Mouse (Mus musculus): ENCODE data around the gene Dpf1. TPM values are rescaled to one million over a fixed set of nuclear protein-coding genes. Genes with fewer than 3 reads are reported as not detected.

The Dpf1 gene
- 0.29 TPM for polyA plus RNA-seq (2014; fragmentation: Illumina TruSeq; extraction: RNeasy Lipid Tissue Mini Kit (QIAGEN cat#74804))

GRCm38 (mm10) chr7:29303738-29304462, at the start of gene Dpf1:
Gene Dpf1 (plus strand): TSS chr7:29303951.

GRCm38 (mm10) chr7:29281201-29282073, 22.3 kb upstream of the Dpf1 start, which contains the start of gene Spint2:
Gene Spint2 (minus strand): TSS chr7:29281912.

GRCm38 (mm10) chr7:29288942-29289638, 14.7 kb upstream of the Dpf1 start, which contains the start of gene Ppp1r14a:
Gene Ppp1r14a (plus strand): TSS chr7:29289308.

Other genes with a start within 250 kb of the Dpf1 start
- gene Ryr1, start 178.8 kb upstream of the Dpf1 start, polyA plus RNA-seq (2014; fragmentation: Illumina TruSeq; extraction: RNeasy Lipid Tissue Mini Kit (QIAGEN cat#74804)) = not detected
- 0.74 TPM for gene Rasgrp4, start 169.1 kb upstream of the Dpf1 start, polyA plus RNA-seq (2014; fragmentation: Illumina TruSeq; extraction: RNeasy Lipid Tissue Mini Kit (QIAGEN cat#74804))
- 0.71 TPM for gene Fam98c, start 147.7 kb upstream of the Dpf1 start, polyA plus RNA-seq (2014; fragmentation: Illumina TruSeq; extraction: RNeasy Lipid Tissue Mini Kit (QIAGEN cat#74804))
- not detected for gene Ggn, start 133.7 kb upstream of the Dpf1 start, polyA plus RNA-seq (2014; fragmentation: Illumina TruSeq; extraction: RNeasy Lipid Tissue Mini Kit (QIAGEN cat#74804))
- 2.3 TPM for gene Spred3, start 133.5 kb upstream of the Dpf1 start, polyA plus RNA-seq (2014; fragmentation: Illumina TruSeq; extraction: RNeasy Lipid Tissue Mini Kit (QIAGEN cat#74804))
- 58.9 TPM for gene Psmd8, start 123.2 kb upstream of the Dpf1 start, polyA plus RNA-seq (2014; fragmentation: Illumina TruSeq; extraction: RNeasy Lipid Tissue Mini Kit (QIAGEN cat#74804))
- 0.40 TPM for gene Catsperg1, start 89.9 kb upstream of the Dpf1 start, polyA plus RNA-seq (2014; fragmentation: Illumina TruSeq; extraction: RNeasy Lipid Tissue Mini Kit (QIAGEN cat#74804))
- 2.7 TPM for gene Kcnk6, start 71.4 kb upstream of the Dpf1 start, polyA plus RNA-seq (2014; fragmentation: Illumina TruSeq; extraction: RNeasy Lipid Tissue Mini Kit (QIAGEN cat#74804))
- gene Yif1b, start 65.6 kb upstream of the Dpf1 start, polyA plus RNA-seq (2014; fragmentation: Illumina TruSeq; extraction: RNeasy Lipid Tissue Mini Kit (QIAGEN cat#74804)) = not detected
- not detected for gene 2200002D01Rik, start 55.5 kb upstream of the Dpf1 start, polyA plus RNA-seq (2014; fragmentation: Illumina TruSeq; extraction: RNeasy Lipid Tissue Mini Kit (QIAGEN cat#74804))
- 10.6 TPM for gene Spint2, start 22.0 kb upstream of the Dpf1 start, polyA plus RNA-seq (2014; fragmentation: Illumina TruSeq; extraction: RNeasy Lipid Tissue Mini Kit (QIAGEN cat#74804))
- gene Ppp1r14a, start 14.6 kb upstream of the Dpf1 start, polyA plus RNA-seq (2014; fragmentation: Illumina TruSeq; extraction: RNeasy Lipid Tissue Mini Kit (QIAGEN cat#74804)) = not detected
- gene Sipa1l3, start 214.7 kb downstream of the Dpf1 start, polyA plus RNA-seq (2014; fragmentation: Illumina TruSeq; extraction: RNeasy Lipid Tissue Mini Kit (QIAGEN cat#74804)) = 10.6 TPM